Mouse (Mus musculus) heart, postnatal 0 days (tissue): ENCODE measurements around the gene Kncn. TPM values are rescaled to one million over a fixed set of nuclear protein-coding genes. Genes with fewer than 3 reads are reported as not detected.

ENCODE experiments used
- ATAC-seq: fragments of 200-750 bp; cut with Nextera tagmentation; 2 replicates; pipeline ENCODE4 v1.8.0; 2017; ENCODE audit warnings: low read depth, moderate number of reproducible peaks, moderate library complexity; ENCODE audit not compliant: insufficient read depth
- DNase-seq: peaks from one replicate; pipeline ENCODE4 v3.0.0-alpha.2; 2016; ENCODE audit warnings: low spot score
- H3K27ac ChIP-seq: fragments of 300-500 bp; sonication (generic); 2 replicates; pipeline ENCODE4 v1.5.1; 2014; ENCODE audit warnings: low read depth, mild to moderate bottlenecking
- H3K27me3 ChIP-seq: fragments of 300-500 bp; sonication (generic); 2 replicates; pipeline ENCODE4 v1.6.1; 2014; ENCODE audit warnings: low read length, mixed read lengths; ENCODE audit not compliant: control insufficient read depth, insufficient read depth
- H3K36me3 ChIP-seq: fragments of 300-500 bp; sonication (generic); replicated peaks from 2 replicates; pipeline ENCODE4 v1.6.1; 2014; ENCODE audit warnings: low read length, mixed read lengths; ENCODE audit not compliant: control insufficient read depth, insufficient read depth
- H3K4me1 ChIP-seq: fragments of 300-500 bp; sonication (generic); 2 replicates; pipeline ENCODE4 v1.6.1; 2014; ENCODE audit warnings: antibody characterized with exemption; ENCODE audit not compliant: control insufficient read depth, insufficient read depth
- H3K4me2 ChIP-seq: fragments of 300-500 bp; sonication (generic); 2 replicates; pipeline ENCODE4 v1.6.1; 2014; ENCODE audit warnings: low read depth, mild to moderate bottlenecking, low read length, moderate library complexity
- H3K4me3 ChIP-seq: fragments of 300-500 bp; sonication (generic); 2 replicates; pipeline ENCODE4 v1.5.1; 2014; ENCODE audit warnings: low read depth, low read length
- H3K9ac ChIP-seq: fragments of 300-500 bp; sonication (generic); replicated peaks from 2 replicates; pipeline ENCODE4 v1.6.1; 2014; ENCODE audit warnings: low read depth, low read length, mixed read lengths
- H3K9me3 ChIP-seq: fragments of 300-500 bp; sonication (generic); replicated peaks from 2 replicates; pipeline ENCODE4 v1.6.1; 2016; ENCODE audit warnings: low read length; ENCODE audit not compliant: control insufficient read depth
- CTCF ChIP-seq: IDR thresholded peaks from 2 replicates; pipeline ENCODE4 v1.5.1; 2016; ENCODE audit warnings: antibody characterized with exemption, control low read depth, low read depth
- EP300 ChIP-seq: IDR thresholded peaks from 2 replicates; pipeline ENCODE4 v1.6.1; 2016; ENCODE audit warnings: antibody characterized with exemption, low read depth
- WGBS: fragments of 180-500 bp; shearing (Covaris S2); extraction: QIAGEN DNeasy Blood & Tissue Kit; methylation state at CpG from one replicate; pipeline ENCODE4 v1.1.7; 2014; 5-methylcytosine and 5-hydroxymethylcytosine counted together
- polyA plus RNA-seq: library from polyadenylated mRNA; unstranded; fragments of >200 nt; fragmentation: Nextera tagmentation; extraction: Ambion mirVana; gene quantifications from 2 replicates; pipeline ENCODE4 v1.2.1, GENCODE M21; 2015
- total RNA-seq: library from RNA; depleted of rRNA; stranded (reverse); fragments of >200 nt; gene quantifications from 2 replicates; pipeline ENCODE4 v1.2.3, GENCODE M21; 2014; ENCODE audit warnings: low replicate concordance

The Kncn gene
- total and polyA plus RNA-seq, 2 experiments from 2014 or later = not detected

DNA sequence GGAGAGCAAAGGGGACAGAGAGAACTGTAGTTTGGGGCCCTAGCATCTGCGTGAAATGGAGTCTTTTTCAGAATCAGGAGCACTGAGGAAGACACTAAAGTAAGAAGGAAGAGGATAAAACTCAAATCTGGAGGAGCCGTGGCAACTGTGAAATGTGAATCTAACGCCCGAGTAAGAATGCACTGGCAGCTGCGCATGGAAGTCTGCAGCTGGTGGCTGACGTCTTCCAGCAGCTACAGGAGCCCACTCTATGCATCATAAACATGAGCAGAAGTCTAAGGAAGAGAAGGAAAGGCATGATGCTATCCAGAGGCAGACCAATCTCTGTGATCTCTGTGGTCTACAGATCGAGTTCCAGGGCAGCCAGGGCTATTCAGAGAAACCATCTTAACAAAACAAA is 43.4 kb downstream of the Kncn start:
- Histone ChIP-seq H3K4me1 (no peaks in the 10 kb centered on the region), H3K27me3 (peaks cover 61% of the 10 kb centered on the region), H3K36me3 (no peaks in the 10 kb centered on the region), H3K4me2 (no peak overlapping the region), H3K9ac (no peak overlapping the region), H3K4me3 (no peak overlapping the region), H3K9me3 (no peaks in the 10 kb centered on the region), H3K27ac (no peak overlapping the region)
- TF ChIP-seq EP300 (no peak), CTCF (no peak)
- no peak for ATAC-seq
- 41% methylated on average over 7 of the region's 7 CpGs for WGBS
- no peak for DNase-seq

DNA sequence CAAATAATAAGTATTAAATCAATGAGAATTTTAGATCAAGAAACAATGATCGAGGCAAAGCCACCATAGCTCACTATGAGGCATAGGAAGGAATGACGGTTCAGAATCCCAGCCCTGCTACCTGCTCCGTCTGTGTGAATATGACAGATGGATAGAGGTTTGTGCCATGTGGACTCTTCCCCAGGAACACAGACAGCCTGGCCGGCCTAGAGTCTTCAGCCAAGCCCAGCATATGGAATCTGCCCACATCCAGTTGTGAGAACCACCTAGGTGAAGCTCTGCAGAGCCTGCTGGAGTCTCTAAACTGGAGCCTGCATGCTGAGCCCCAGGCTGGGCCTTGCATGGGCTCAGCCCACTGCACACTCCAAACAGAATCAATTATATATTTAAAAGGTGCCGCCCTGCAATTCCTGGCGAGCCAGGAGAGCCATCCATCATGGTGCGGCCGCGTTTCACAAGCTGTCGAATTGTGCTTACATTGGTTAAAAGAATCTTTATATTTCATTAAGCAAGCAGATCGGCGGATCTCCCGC is 47.4 kb downstream of the Kncn start:
- TF ChIP-seq CTCF (no peak), EP300 (no peak)
- Histone ChIP-seq H3K9ac (no peak overlapping the region), H3K9me3 (no peaks in the 10 kb centered on the region), H3K4me2 (no peak overlapping the region), H3K27ac (no peak overlapping the region), H3K4me1 (no peaks in the 10 kb centered on the region), H3K36me3 (no peaks in the 10 kb centered on the region), H3K27me3 (peaks cover 91% of the 10 kb centered on the region), H3K4me3 (no peak overlapping the region)
- ATAC-seq (no peak), DNase-seq (no peak)
- WGBS = 52% methylated on average over 13 of the region's 13 CpGs

DNA sequence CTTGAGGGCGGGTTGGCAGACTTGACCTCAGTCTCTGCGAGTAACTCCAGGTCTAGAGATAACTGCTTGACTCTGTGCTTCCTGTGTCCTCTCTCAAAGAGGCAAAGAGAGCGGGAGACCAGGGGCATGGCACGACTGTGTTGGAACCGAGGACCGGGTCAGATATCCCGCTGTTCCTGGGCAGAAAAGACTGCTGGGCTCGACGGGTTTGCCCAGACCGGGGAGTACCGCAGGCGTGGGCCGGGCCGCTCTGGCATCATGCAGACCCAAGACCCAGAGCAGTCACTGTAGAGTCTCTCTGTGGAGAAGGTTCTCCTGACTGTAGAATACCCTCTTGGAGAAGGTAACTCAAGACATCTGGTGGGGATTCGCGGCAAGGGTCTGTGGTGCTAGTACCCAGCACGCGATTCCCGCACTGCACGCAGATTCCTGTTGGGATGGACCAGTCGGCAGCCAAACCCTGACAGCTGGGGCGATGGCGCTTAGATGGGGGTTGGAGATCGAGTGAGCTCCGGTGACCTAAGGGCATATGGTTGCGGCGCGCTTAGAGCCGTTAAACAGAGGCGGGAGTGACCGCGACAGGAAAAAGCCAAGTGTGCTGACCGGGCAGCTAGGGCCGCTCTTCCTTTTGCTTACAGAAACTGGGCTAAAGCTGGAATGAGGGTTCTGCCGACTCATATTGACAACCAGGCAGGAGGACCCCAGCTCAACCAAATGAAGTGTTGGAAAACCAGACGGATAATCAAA is 51.8 kb downstream of the Kncn start:
- Histone ChIP-seq H3K9ac (no peak overlapping the region), H3K9me3 (no peaks in the 10 kb centered on the region), H3K4me3 (peak overlapping the region; percentile 12), H3K4me2 (peak overlapping the region; percentile 11; the same call in 1 of the 2 replicates), H3K4me1 (no peaks in the 10 kb centered on the region), H3K36me3 (no peaks in the 10 kb centered on the region), H3K27me3 (peaks cover 100% of the 10 kb centered on the region), H3K27ac (no peak overlapping the region)
- TF ChIP-seq EP300 = no peak
- TF ChIP-seq CTCF = no peak
- WGBS = under 1% methylated on average over 36 of the region's 36 CpGs
- DNase-seq (no peak), ATAC-seq (no peak)

DNA sequence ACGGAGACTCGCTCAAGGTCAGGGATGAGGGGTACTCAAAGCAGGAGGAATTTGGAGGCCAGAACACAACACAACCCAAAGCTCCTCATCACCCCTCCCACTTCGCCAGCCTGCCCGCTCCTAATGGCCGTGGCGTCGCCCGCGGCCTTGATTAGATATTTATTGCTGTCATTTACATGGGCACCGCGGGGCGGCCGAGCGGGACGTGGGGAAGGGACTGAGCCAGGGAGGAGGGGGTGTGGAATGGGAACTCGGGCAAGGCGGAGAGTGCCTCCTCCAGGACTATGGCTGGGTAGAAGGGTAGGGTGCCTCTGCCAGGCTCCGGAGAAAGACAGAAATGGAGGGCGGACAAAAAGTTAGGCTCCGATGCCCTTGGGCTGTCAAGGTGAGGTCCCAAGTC is 52.4 kb downstream of the Kncn start:
- ATAC-seq = no peak; the same call in 1 of the 2 replicates
- H3K36me3 ChIP-seq = no peaks in the 10 kb centered on the region
- no peaks in the 10 kb centered on the region for H3K4me1 ChIP-seq
- peak overlapping the region; percentile 11; the same call in 1 of the 2 replicates for H3K4me2 ChIP-seq
- no peaks in the 10 kb centered on the region for H3K9me3 ChIP-seq
- H3K27me3 ChIP-seq = peaks cover 100% of the 10 kb centered on the region
- H3K27ac ChIP-seq = no peak overlapping the region
- DNase-seq = no peak
- no peak for TF ChIP-seq EP300
- WGBS = under 1% methylated on average over 20 of the region's 20 CpGs
- no peak overlapping the region for H3K9ac ChIP-seq
- peak overlapping the region; percentile 12 for H3K4me3 ChIP-seq

DNA sequence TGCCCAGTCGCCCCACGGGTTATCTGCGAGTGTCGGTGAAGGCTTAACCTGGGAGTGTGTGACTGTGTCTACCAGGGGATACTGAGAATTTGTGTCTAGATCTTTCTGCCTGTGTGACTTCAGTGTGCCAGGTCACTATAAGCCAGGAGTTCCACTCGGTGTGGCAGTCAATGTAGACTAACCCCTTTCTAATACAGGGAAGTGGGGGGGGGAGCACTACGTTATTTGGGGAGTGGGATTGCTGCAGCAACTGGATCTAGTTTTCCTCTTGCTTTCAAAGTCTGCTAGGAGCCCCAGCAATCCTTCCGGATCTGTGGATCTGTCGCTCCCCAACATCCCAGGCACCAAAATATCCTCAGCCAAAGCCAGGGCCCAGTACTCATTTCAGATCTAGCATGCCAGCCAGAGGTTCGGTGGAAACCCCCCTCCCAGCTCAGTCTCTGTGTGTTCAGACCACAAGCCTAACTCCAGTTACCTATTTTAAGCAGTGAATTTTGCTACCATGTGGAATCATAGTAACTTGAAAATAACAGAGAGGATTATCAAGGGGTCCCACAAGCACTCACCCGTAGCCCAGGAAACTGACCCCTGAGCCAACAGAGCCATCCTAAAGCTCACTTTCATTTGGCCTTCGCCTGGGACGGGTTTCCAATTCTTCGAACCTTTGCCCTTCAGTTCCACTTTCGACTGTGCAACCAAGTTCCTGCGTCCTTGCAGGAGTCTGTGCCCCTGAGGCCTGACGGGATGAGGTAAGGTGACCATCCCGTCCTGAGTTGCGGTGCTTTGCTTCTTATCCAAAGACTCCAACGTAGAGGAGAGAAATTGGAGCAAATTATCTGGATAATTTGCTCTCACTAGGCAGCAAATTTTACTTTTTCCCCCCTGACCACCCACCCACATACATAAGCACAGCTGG is 53.1 kb downstream of the Kncn start:
- Histone ChIP-seq H3K4me3 (peak overlapping the region; percentile 12), H3K4me2 (peak overlapping the region; percentile 11; the same call in 1 of the 2 replicates), H3K36me3 (no peaks in the 10 kb centered on the region), H3K27ac (no peak overlapping the region), H3K9ac (no peak overlapping the region), H3K9me3 (no peaks in the 10 kb centered on the region), H3K27me3 (peaks cover 100% of the 10 kb centered on the region), H3K4me1 (no peaks in the 10 kb centered on the region)
- TF ChIP-seq CTCF (no peak), EP300 (no peak)
- DNase-seq = no peak
- no peak for ATAC-seq
- WGBS = 8% methylated on average over 19 of the region's 19 CpGs
